Mouse (Mus musculus) liver, embryonic 15.5 days (tissue): ENCODE measurements around the gene Gjc3. TPM values are rescaled to one million over a fixed set of nuclear protein-coding genes. Genes with fewer than 3 reads are reported as not detected.

Experiments
- ATAC-seq: fragments of 200-750 bp; cut with Nextera tagmentation; 2 replicates; pipeline ENCODE4 v1.8.0; 2017; ENCODE audit warnings: moderate number of reproducible peaks, mild to moderate bottlenecking, moderate library complexity; ENCODE audit not compliant: insufficient read depth
- H3K27ac ChIP-seq: fragments of 300-500 bp; sonication (generic); replicated peaks from 2 replicates; pipeline ENCODE4 v1.5.1; 2015; ENCODE audit warnings: mild to moderate bottlenecking, inconsistent platforms
- H3K27me3 ChIP-seq: fragments of 300-500 bp; sonication (generic); 2 replicates; pipeline ENCODE4 v1.6.1; 2015; ENCODE audit warnings: mild to moderate bottlenecking, inconsistent platforms
- H3K36me3 ChIP-seq: fragments of 300-500 bp; sonication (generic); replicated peaks from 2 replicates; pipeline ENCODE4 v1.6.1; 2015; ENCODE audit warnings: moderate library complexity, mild to moderate bottlenecking, inconsistent platforms
- H3K4me1 ChIP-seq: fragments of 300-500 bp; sonication (generic); replicated peaks from 2 replicates; pipeline ENCODE4 v1.6.1; 2015; ENCODE audit warnings: inconsistent platforms
- H3K4me2 ChIP-seq: fragments of 300-500 bp; sonication (generic); 2 replicates; pipeline ENCODE4 v1.6.1; 2015; ENCODE audit warnings: moderate library complexity, mild to moderate bottlenecking, inconsistent platforms
- H3K4me3 ChIP-seq: fragments of 300-500 bp; sonication (generic); replicated peaks from 2 replicates; pipeline ENCODE4 v1.5.1; 2015; ENCODE audit warnings: mild to moderate bottlenecking, inconsistent platforms
- H3K9ac ChIP-seq: fragments of 300-500 bp; sonication (generic); 2 replicates; pipeline ENCODE4 v1.6.1; 2015; ENCODE audit warnings: moderate library complexity, mild to moderate bottlenecking, inconsistent platforms
- H3K9me3 ChIP-seq: fragments of 300-500 bp; sonication (generic); replicated peaks from 2 replicates; pipeline ENCODE4 v1.6.1; 2016; ENCODE audit warnings: inconsistent platforms
- WGBS: fragments of 180-500 bp; shearing (Covaris S2); methylation state at CpG from one replicate; pipeline ENCODE4 v1.1.7; 2015; ENCODE audit warnings: mixed read lengths; ENCODE audit not compliant: insufficient replicate concordance; 5-methylcytosine and 5-hydroxymethylcytosine counted together
- polyA plus RNA-seq: library from polyadenylated mRNA; unstranded; fragments of >200 nt; fragmentation: Nextera tagmentation; extraction: Ambion mirVana; gene quantifications from 2 replicates; pipeline ENCODE4 v1.2.1, GENCODE M21; 2015

The Gjc3 gene
- polyA plus RNA-seq, 1 experiment from 2014 or later, result not detected

- no peaks in the 10 kb centered on the region for H3K27me3 ChIP-seq
- no peak overlapping the region for H3K27ac ChIP-seq
- ATAC-seq, result no peak
- no peak overlapping the region for H3K4me2 ChIP-seq
- H3K4me1 ChIP-seq, result no peaks in the 10 kb centered on the region
- H3K9me3 ChIP-seq, result no peaks in the 10 kb centered on the region
- H3K36me3 ChIP-seq, result no peaks in the 10 kb centered on the region
- no peak overlapping the region for H3K9ac ChIP-seq
- no peak overlapping the region for H3K4me3 ChIP-seq
These were observed 48.4 kb downstream of the Gjc3 start for GRCm38 (mm10) chr5:137914508-137914907.

GRCm38 (mm10) chr5:137909564-137910262 lies 53.2 kb downstream of the Gjc3 start:
- H3K9me3 ChIP-seq, result no peaks in the 10 kb centered on the region
- no peak overlapping the region for H3K4me2 ChIP-seq
- H3K27ac ChIP-seq, result no peak overlapping the region
- H3K9ac ChIP-seq, result no peak overlapping the region
- H3K27me3 ChIP-seq, result no peaks in the 10 kb centered on the region
- H3K4me1 ChIP-seq, result no peaks in the 10 kb centered on the region
- no peak overlapping the region for H3K4me3 ChIP-seq
- no peaks in the 10 kb centered on the region for H3K36me3 ChIP-seq
- ATAC-seq, result no peak
- WGBS, result 59% methylated on average over 3 of the region's 3 CpGs

Other genes starting within 250 kb of the Gjc3 start
- gene Nyap1, start 221.5 kb downstream of the Gjc3 start, polyA plus RNA-seq, result 0.21 and 0.39 TPM in 2 replicates
- 68.8 and 75.1 TPM in 2 replicates for gene Tsc22d4, start 217.4 kb downstream of the Gjc3 start, polyA plus RNA-seq
- 21.0 and 21.3 TPM in 2 replicates for gene Ppp1r35, start 184.2 kb downstream of the Gjc3 start, polyA plus RNA-seq
- 4.0 and 5.0 TPM in 2 replicates for gene Mepce, start 175.4 kb downstream of the Gjc3 start, polyA plus RNA-seq
- gene Zcwpw1, start 175.3 kb downstream of the Gjc3 start, polyA plus RNA-seq, result 3.2 and 3.3 TPM in 2 replicates
- gene Pilra, start 126.8 kb downstream of the Gjc3 start, polyA plus RNA-seq, result 4.0 and 4.7 TPM in 2 replicates
- 4.9 and 5.7 TPM in 2 replicates for gene Pilrb1, start 105.0 kb downstream of the Gjc3 start, polyA plus RNA-seq
- gene Pilrb2, start 91.3 kb downstream of the Gjc3 start, polyA plus RNA-seq, result 5.2 and 6.4 TPM in 2 replicates
- 5.0 and 5.2 TPM in 2 replicates for gene Cyp3a13, start 41.5 kb downstream of the Gjc3 start, polyA plus RNA-seq
- 14.4 and 31.0 TPM in 2 replicates for gene Azgp1, start 18.4 kb upstream of the Gjc3 start, polyA plus RNA-seq
- not detected in 2 replicates for gene Smok3a, start 58.2 kb upstream of the Gjc3 start, polyA plus RNA-seq
- not detected in 2 replicates for gene Smok3b, start 58.3 kb upstream of the Gjc3 start, polyA plus RNA-seq
- gene Smok3c, start 90.1 kb upstream of the Gjc3 start, polyA plus RNA-seq, result not detected in 2 replicates
- 3.7 and 3.8 TPM in 2 replicates for gene Zkscan1, start 122.0 kb upstream of the Gjc3 start, polyA plus RNA-seq
- 14.6 and 16.8 TPM in 2 replicates for gene Zscan21, start 153.8 kb upstream of the Gjc3 start, polyA plus RNA-seq
- 4.2 and 5.1 TPM in 2 replicates for gene Zfp113, start 192.6 kb upstream of the Gjc3 start, polyA plus RNA-seq
- 159 and 170 TPM in 2 replicates for gene Cops6, start 198.0 kb upstream of the Gjc3 start, polyA plus RNA-seq
- 5.3 and 6.0 TPM in 2 replicates for gene Ap4m1, start 208.9 kb upstream of the Gjc3 start, polyA plus RNA-seq
- gene Mcm7, start 209.3 kb upstream of the Gjc3 start, polyA plus RNA-seq, result 174 and 176 TPM in 2 replicates
- 36.8 and 37.9 TPM in 2 replicates for gene Taf6, start 224.4 kb upstream of the Gjc3 start, polyA plus RNA-seq
- 12.7 and 13.4 TPM in 2 replicates for gene Cnpy4, start 224.4 kb upstream of the Gjc3 start, polyA plus RNA-seq
- gene Mblac1, start 231.2 kb upstream of the Gjc3 start, polyA plus RNA-seq, result 2.9 and 3.0 TPM in 2 replicates